Mouse (Mus musculus) frontal cortex, adult 2 months (tissue): ENCODE measurements around the gene Mgat5. TPM values are rescaled to one million over a fixed set of nuclear protein-coding genes. Genes with fewer than 3 reads are reported as not detected.

Experiments
- DNase-seq, 2 experiments: peaks; one replicate each; pipeline ENCODE4 v3.0.0; 2022; ENCODE audit warnings: low spot score in 1 of 2; ENCODE audit errors: extremely low spot score in 1 of 2
- polyA plus RNA-seq: library from polyadenylated mRNA; depleted of rRNA; stranded (reverse); fragments of >200 nt; gene quantifications from 2 replicates; pipeline ENCODE4 v1.2.3, GENCODE M21; 2012

The Mgat5 gene
- polyA plus RNA-seq, 1 experiment, result 36.0 TPM

DNA sequence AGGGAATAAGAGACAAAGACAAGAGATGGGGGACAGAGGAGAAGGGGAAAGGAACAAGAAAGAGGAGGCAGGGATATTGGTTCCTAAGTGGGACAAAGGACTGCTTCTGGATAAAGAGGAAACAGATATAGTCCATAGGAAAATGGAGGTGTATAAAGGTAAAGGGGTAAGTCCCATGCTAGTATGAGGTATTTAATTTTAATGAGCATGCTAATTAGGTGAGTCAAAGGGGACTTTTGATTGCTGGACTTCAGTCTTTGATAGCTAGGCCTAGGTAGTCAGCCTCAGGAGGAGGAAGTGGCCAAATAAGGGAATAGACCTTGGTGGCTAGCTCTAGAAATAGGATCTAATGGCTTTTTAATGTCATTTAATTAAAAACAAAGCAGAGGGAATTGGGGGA, 45.5 kb downstream of the Mgat5 start:
- DNase-seq, result no peak

DNA sequence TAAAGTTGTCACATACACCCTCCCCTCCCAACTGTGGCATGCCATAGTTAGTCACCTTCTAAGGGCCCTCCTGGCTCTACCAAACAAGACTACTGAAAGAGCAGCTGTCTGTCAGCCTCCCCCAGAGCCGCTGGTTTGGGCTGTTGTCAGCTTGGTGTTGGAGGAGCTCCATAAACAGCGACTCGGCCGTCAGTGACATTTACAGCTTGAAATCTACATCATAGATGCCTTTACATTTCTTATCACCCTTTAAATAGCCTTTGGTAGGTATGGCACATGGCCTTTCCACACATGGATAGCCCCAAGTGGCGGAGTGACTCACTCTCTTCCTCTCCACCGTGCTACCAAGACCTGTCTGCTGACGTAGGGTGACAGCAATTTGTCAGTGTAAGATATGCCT, 46.9 kb downstream of the Mgat5 start:
- peak; percentile 33 to 53 for DNase-seq

DNA sequence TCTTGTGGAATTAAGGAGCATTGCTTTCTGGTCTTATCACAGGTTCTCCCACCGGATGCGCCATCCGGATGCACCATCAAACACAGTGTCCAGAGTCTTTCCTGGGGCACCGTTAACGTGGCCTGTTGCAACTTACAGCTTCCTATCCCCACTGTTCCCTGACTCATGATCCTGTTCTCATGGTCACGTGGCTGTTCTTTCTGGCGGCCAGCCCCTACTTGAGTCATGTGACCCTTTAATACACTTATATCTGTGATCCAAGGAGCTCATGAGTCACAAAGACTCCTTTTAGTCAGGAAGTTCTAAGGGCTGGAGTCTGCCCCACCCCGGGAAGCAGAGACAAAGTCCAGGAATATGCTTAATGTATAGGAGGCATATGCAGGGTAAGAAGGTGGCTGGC, 52.2 kb downstream of the Mgat5 start:
- no peak for DNase-seq

DNA sequence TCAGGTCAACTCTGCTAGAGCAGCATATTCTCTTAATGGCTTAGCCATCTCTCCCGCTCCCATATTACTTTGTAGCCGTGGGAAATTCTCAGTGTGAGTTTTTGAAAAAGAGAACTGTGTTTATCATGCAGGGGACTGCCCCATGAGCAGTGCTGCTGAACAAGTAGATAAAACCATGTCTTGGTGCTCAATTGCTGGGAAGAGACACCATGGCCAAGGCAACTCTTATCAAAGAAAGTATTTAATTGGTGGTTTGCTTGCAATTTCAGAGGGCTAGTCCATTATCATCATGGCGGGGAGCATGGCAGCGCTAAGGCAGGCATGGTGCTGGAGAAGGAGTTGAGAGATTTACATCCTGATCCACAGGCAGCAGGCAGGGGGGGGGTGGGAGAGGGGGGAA, 54.9 kb downstream of the Mgat5 start:
- DNase-seq, result no peak

DNA sequence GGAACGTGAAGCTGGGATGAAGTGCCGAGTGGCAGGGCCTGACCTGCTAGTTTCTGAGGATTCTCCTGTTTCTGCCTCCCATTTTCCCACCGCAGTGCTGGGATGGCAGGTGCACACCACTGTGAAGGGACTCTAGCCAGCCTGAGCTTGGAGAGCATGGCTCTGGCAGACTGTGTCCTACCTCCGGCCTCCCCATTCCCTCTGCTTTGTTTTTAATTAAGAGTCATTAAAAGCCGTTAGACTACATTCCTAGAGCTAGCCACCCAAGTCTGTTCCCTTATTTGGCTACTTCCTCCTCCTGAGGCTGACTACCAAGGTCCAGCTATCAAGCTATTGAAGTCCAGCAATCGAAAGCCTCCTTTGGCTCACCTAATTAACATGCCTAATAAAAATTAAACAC, 56.2 kb downstream of the Mgat5 start:
- no peak for DNase-seq

DNA sequence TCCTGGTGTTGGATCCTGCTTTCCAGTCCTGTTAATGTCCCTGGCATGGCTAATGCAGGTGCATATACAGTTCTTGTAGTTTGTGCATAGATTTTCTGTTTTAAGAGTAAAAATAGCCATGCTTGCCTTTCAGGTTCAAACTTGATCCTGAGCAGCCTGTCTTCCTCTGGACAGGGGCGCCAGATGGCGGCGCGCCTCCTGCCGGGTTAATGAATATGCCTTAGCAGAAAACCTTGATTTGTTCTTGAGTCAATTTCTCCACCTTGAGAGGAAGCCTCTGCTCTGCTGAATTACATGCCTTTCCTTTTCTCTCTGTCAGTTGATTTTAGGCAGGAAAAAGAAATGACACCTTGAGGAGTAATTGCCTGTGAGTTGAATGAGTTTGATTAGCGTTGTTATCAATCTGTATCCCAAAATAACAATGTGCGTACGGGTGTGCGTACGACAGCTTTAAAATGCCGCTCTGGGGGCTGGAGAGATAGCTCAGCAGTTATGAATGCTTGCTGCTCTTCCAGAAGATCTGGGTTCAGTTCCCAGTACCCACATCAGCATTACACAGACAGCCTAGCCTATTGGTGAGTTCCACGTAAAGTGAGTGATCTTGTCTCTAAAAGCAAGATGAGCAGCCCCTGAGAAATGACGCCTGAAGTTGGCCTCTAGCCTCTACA, 57.5 kb downstream of the Mgat5 start:
- DNase-seq, result no peak

DNA sequence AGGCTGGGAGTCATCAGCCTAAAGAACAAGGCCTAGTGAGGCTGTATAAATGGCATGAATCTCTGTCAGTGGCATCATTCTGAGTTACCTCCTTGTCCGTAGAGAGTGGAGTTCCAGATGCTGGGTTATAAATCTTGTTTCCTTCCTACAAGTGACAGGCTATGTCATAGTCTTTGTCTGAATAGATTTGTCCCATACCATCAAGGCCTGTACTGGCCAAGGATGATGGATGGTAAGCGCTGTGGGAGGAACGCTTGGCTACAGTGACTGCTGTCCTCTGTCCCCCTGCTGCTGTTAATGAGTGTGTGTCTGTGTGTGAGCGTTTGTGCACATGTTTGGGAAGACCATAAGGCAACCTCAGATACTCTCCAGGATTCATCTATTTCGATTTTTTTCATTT, 63.2 kb downstream of the Mgat5 start:
- no peak for DNase-seq

DNA sequence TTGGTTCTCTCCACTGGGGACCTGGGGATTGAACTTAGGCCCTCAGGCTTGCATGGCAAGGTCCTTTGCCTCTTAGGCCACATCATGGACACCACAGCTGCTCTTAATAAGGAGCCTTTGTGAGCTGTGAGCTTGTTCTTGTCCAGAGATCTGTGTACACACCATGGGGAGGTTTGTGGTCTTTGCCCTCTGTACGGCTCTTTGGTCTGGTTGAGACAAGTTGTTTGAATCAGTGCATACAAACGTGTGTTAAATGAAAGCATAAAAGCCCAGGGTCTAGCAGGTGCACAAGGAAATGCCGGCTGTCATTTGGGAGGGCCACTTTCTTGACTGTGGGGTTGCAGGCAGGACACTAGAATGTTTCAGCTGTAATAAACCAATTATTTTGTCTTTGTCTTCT, 64.5 kb downstream of the Mgat5 start:
- DNase-seq, result no peak

DNA sequence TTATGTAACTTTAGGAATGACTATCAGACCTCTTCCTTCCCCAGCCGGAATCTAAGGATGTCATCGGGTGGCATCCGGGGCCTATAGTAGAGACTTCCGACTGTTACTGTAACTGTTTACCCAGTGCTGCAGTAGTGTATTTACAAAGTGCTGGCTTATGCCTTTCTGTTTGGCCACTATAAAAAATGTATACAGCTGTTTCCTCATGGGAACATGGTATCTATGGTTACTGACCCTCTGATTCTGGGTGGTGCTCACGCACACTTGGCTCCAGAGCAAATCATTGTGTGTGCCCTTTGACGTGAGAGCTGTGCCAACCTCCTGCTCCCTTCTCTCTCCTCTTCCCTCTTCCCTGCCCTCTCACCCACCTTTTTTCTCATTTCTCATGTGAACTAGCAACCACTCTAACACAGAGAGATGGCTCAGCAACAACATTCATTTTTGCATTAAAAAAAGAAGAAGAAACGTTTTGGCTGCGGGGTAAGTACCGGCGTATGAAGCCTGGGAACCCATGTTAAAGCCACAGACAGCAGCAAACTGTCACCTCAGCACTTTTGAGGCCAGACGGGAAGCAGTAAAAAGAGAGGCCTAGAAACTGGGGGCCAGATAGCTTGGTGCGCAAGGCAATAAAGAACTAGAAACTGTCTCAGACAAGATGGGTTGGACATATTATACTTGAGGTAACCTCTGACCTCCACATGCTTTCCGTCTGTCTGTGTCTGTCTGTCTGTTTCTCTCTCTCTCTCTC, 65.6 kb downstream of the Mgat5 start:
- no peak for DNase-seq

DNA sequence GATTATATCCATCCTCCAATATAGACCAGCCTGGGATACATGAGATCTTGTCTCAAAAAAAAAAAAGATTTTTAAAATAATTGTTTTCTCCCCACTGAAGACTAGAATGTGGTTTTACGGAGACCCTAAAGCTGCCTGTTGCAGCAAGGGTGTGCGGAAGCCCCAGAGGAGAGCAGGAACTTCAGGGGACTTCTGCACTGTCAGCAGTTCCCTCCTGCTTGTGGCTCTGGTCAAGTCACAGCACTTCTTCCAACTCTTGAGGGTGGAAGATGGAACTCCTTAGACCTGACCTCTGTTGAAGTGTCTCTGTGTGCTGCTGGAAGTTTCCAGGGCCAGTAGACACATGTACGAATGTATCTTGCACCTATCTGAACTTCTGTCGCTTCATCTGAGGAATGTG, 66.3 kb downstream of the Mgat5 start:
- no peak for DNase-seq

DNA sequence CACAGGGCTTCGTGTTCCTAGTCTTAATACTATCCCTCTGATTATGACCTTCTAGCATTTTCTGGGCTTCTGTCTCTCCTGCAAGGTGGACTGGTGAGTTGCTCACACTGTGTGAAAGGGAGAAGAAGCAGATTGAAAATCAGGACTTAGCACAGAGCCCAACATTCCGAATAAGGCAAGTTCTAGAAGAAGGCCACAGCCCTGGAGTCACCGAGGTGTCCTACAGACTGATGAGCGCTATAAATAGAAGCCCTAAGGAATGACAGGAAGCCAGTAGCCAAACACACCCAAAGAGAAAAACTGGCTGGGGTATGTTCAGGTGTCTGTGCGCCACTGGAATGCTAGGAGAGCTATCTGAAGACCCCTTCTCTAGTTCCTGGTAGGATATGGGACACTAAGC, 68.5 kb downstream of the Mgat5 start:
- no peak for DNase-seq

DNA sequence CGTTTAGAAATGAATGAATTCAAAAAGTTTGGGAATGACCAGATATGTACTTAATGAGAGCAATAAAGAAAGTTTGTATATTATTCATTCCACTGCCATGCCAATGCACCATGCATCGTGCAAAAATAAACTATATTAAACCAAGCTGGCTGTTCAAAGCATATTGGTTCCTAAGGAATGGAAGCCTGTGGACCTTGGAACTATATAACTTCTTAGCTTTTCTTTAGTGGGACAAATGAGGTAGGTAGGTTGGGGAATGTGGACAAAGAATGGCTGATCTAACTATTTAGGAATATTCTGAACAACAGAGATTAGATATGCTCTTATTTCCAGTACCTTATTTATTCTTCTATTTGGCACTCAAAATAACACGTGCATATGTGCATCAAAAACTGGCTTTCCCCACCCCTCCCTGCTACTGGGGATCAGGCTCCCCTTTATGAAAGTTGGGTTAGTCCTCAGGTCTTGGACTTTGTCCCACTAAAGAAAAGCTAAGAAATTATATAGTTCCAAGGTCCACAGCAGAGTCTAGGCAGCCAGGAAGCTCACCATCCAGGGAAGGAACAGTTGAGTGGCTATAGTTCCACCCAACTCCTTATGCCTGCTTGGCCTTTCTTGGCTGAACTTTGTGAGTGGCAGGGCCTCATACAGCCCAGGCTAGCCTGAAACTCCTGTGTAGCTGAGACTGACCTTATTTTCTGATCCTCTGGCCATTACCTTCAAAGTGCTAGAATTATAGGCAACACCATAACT, 70.9 kb downstream of the Mgat5 start:
- DNase-seq, result no peak

DNA sequence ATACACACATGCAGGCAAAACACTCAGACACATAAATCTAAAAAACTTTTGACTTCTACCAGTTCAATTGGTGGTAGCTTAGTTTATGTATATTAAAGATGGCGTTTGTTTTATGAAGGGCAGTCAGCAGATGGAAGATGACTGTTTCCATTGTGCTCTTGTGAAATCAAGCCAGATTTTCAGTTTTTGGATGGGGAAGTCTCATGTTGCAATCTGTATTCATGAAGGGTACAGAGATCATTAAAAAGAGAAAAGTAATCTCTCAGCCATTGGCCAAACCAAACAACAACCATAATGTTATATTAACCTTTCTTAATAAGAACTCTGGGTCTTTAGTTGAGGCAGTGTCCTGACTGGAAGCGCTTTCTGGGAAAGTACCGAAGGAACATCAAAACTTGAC, 73.3 kb downstream of the Mgat5 start:
- DNase-seq, result no peak

DNA sequence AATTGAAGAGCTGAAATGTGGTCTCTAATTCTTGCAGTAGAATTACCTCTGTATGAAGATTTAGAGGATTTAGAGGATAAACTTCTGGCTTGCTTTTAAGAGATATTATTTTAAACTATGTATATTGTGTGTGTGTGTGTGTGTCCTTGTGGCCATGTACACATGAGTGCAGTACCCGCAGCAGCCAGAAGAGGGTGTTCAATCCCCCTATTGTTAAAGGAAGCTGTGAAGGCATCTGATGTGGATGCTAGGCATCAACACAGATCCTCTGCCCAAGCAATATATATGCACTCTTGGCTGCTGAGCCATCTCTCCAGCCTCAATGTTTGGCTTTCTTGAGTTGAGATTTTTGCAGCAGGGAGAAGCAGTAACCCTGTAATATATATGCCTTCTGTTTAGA, 75.4 kb downstream of the Mgat5 start:
- no peak for DNase-seq

DNA sequence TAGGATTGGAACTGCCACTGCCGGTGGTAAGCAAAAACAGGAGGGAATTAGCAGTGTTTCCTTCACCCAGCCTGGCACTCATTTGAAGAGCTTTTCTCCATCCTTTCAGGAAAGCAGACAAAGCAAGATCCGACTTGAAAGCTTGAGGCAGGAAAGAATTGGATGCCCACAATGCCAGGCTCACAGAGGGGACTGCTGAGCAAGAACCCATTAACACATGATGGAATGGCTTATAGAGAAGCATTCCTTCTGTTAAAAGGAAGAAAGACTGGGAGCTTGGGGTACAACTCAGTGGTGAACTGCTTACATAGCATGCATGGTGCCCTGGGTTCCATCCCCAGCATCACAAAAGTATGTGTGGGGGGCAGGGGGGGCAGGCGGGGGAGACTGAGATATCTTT, 80.2 kb downstream of the Mgat5 start:
- DNase-seq, result no peak

DNA sequence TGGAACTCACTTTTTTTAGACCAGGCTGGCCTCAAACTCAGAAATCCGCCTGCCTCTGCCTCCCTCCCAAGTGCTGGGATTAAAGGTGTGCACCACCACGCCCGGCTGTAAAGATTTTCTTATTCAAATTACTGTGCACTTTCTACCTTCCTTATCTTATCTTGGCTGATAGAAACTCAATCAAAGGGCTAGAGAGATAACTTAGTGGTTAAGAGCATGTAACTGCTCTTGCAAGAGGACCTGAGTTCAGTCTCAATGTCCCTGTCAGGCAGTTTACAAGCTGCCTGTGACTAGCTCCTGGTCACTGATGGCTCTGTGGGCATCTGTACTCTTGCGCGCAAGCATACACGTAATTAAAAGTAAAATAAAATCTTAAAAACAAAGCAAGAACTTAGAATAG, 82.7 kb downstream of the Mgat5 start:
- DNase-seq, result no peak

DNA sequence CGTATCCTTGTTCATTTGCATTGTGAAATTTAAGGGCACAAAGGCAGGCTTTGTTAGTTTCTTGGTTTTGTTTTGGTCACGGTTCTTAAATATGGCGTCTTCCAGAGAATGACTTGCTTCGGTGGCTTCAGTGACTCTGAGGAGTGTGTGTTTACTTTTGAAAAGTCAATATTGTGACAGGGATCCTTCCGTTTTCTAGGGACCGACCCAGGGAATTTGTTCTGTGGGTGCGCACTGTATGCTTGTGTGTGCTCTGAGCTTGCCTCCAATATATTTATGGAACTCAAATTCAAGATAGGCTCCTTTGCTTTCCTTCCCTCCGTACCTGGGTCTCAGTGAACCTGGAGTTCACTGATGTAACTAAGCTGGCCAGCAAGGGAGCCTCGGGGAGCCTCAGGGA, 86.1 kb downstream of the Mgat5 start:
- no peak for DNase-seq

DNA sequence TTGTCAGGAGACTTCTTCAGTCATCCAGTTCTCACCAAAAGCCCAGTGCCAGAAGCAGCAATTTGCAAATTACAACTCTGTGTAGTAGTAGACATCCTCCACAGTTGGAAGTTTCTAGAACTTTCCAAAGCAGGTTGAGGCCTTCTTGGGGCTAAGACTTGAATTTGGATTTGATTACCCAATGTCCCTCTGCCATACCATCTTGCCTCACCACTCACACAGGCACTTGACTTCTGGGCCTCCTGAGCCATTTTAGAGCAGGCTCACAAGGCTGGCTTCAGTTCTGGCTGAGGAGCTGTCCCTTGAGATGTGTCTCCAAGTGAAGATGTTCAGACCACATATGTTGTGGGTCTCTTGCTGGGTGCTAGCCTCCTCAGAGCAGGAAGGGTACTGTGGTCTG, 86.9 kb downstream of the Mgat5 start:
- DNase-seq, result no peak

DNA sequence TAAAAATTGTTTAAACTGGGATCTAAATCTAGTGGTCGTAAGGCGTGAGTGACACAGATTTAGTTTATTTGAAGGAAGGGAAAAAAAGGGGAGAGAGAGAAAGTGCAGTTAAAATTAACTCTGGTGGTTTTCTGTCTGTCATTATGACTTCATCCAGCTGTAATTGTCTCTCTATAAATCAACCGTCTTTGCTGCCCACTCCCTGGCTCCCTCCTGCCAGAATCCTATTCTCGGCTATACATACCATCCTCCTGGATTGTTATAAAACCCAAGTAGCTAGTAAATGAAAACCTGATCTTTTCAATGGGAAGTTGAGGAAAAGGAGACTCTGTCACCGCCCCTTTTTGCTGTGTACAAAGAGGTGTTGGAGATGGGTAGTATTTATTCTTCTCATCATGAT, 88.5 kb downstream of the Mgat5 start:
- DNase-seq, result peak in 1 of 2 experiments; percentile 50

DNA sequence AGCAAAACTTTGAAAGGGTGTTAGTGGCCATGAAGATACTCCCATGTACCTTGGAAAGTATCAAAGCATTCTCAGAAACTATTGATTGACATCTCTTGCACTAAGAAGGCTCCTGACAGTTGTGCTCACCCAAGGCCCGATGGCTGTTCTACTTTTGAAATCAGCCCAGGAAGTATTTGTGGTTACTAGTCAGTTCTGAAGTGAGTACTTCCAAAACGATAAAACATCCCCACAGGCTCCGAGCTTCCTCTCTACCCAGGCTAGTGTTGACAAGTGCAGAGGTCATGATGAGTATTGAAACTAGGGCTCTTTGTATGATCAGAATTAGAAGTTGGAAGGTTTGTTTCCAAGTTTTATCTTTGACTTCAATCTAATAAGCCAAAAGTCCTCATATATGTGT, 92.0 kb downstream of the Mgat5 start:
- DNase-seq, result no peak

DNA sequence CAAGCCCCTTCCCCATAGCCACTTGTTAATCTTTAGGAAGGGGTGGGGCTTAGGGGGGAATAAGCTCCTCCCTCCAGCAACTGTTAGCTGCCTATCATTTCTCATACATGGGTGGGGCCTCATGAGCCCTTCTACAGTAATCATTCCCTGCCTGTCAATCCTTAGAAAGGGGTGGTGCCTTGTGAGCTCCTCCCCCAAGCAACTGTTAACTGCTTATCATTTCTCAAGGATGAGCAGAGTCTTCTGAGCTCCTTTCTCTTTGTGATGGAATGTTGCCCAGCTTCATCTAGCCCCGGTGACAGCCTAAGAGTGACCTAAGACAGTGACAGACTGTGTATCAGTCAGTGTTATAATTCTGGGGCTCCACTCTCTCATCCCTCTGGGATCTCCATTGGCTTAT, 95.0 kb downstream of the Mgat5 start:
- no peak for DNase-seq

DNA sequence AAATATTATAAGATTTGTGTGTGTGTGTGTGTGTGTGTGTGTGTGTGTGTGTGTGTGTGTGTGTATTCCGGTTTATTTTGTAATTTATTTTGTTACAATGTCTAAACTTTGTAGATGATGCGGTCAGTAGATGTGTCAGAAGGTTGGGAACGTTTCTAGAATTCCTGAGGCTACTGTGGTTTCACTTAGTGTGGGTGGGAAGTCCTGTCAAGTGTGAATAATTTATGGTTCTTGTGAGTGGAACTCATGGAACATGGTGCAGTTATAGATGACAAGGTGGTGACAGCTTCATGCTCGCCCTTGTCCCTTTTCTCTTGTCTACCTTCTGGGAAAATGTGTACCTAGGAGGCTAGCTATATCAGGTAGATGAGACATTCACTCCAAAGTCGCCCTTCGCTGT, 96.2 kb downstream of the Mgat5 start:
- DNase-seq, result no peak
